Mouse (Mus musculus) myocyte (in vitro differentiated cells): ENCODE measurements around the gene Kif1a. TPM values are rescaled to one million over a fixed set of nuclear protein-coding genes. Genes with fewer than 3 reads are reported as not detected.

Experiments used
- H3K27me3 ChIP-seq: one replicate; pipeline ENCODE4 v1.6.1; 2011; ENCODE audit not compliant: control insufficient read depth, insufficient read depth, insufficient read length
- H3K36me3 ChIP-seq: one replicate; pipeline ENCODE4 v1.6.1; 2011; ENCODE audit not compliant: control insufficient read depth, insufficient read depth
- H3K4me2 ChIP-seq: one replicate; pipeline ENCODE4 v1.6.1; 2011; ENCODE audit warnings: low read depth, control low read depth
- H3K4me3 ChIP-seq: one replicate; pipeline ENCODE4 v1.5.1; 2011; ENCODE audit warnings: mild to moderate bottlenecking, control low read depth, moderate library complexity
- H3K79me2 ChIP-seq: one replicate; pipeline ENCODE4 v1.6.1; 2011; ENCODE audit not compliant: control insufficient read depth, insufficient read depth
- H3ac ChIP-seq: one replicate; pipeline ENCODE4 v1.6.1; 2011; ENCODE audit not compliant: control insufficient read depth, insufficient read length
- CEBPB ChIP-seq: IDR thresholded peaks from 2 replicates; pipeline ENCODE4 v1.6.1; 2011; ENCODE audit warnings: mild to moderate bottlenecking, moderate library complexity; ENCODE audit not compliant: poor library complexity, insufficient read depth, severe bottlenecking
- E2F4 ChIP-seq: IDR thresholded peaks from one replicate; pipeline ENCODE4 v1.6.1; 2011; ENCODE audit warnings: mild to moderate bottlenecking, control low read depth, moderate library complexity; ENCODE audit not compliant: insufficient read depth
- MAX ChIP-seq: IDR thresholded peaks from one replicate; pipeline ENCODE4 v1.6.1; 2011; ENCODE audit warnings: low read depth, mild to moderate bottlenecking, control low read depth
- MYOD1 ChIP-seq, 3 experiments: IDR thresholded peaks; one replicate each; pipeline ENCODE4 v1.6.1; 2011; ENCODE audit warnings: control low read depth in 2 of 3, low read depth in 2 of 3, mild to moderate bottlenecking in 2 of 3, moderate library complexity in 1 of 3; ENCODE audit not compliant: insufficient read length in 2 of 3, control insufficient read depth in 1 of 3
- MYOG ChIP-seq, 3 experiments: IDR thresholded peaks; one replicate each; pipeline ENCODE4 v1.6.1; 2011; ENCODE audit warnings: control low read depth in 2 of 3, low read depth in 2 of 3, mild to moderate bottlenecking in 2 of 3; ENCODE audit not compliant: insufficient read length in 2 of 3, control insufficient read depth in 1 of 3, insufficient read depth in 1 of 3
- POLR2A ChIP-seq: IDR thresholded peaks from one replicate; pipeline ENCODE4 v1.6.1; 2011; ENCODE audit warnings: low read depth, mild to moderate bottlenecking, control low read depth, moderate library complexity; ENCODE audit not compliant: insufficient read length
- POLR2AphosphoS2 ChIP-seq: IDR thresholded peaks from one replicate; pipeline ENCODE4 v1.6.1; 2011; ENCODE audit warnings: low read depth, control low read depth; ENCODE audit not compliant: insufficient read length
- REST ChIP-seq: IDR thresholded peaks from one replicate; pipeline ENCODE4 v1.6.1; 2011; ENCODE audit warnings: mild to moderate bottlenecking, control low read depth, moderate library complexity; ENCODE audit not compliant: insufficient read depth, insufficient read length
- SRF ChIP-seq: IDR thresholded peaks from one replicate; pipeline ENCODE4 v1.6.1; 2011; ENCODE audit warnings: low read depth; ENCODE audit not compliant: control insufficient read depth, insufficient read length
- TCF12 ChIP-seq: IDR thresholded peaks from one replicate; pipeline ENCODE4 v1.6.1; 2011; ENCODE audit warnings: mild to moderate bottlenecking, control low read depth; ENCODE audit not compliant: poor library complexity, insufficient read depth, severe bottlenecking
- TCF3 ChIP-seq: IDR thresholded peaks from one replicate; pipeline ENCODE4 v1.6.1; 2011; ENCODE audit warnings: low read depth, control low read depth; ENCODE audit not compliant: insufficient read length
- USF1 ChIP-seq: IDR thresholded peaks from one replicate; pipeline ENCODE4 v1.6.1; 2011; ENCODE audit warnings: low read depth, mild to moderate bottlenecking, control low read depth, moderate library complexity
- polyA plus RNA-seq: library from polyadenylated mRNA; unstranded; fragments of >200 nt; fragmentation: generic; extraction: Trizol; gene quantifications from one replicate; pipeline ENCODE4 v1.2.1, GENCODE M21; 2012; ENCODE audit warnings: missing spikeins

Gene Kif1a
- polyA plus RNA-seq, 1 experiment = 0.95 TPM

DNA sequence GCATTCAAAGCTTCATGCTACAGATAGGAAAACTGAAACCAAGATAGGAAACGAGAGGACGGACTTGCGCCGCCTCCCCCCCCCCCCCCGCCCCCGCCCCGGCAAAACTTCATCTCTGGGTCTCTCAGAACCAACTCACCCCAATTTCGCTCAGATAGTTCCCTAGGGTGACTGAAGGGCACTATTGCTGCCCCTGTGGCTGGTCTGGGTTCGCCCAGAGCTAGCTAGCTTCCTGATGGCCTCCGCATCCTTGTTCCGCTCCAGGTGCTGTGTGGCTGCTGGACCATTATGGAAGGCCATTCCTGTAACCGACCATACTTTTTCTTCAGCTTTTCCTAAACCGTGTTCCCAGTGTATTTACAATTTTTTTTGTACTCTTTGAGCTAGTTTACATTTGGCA is 13.7 kb upstream of the Kif1a start:
- H3K79me2 ChIP-seq = no peaks in the 10 kb centered on the region
- no peak overlapping the region for H3K4me3 ChIP-seq
- H3ac ChIP-seq = no peak overlapping the region
- no peaks in the 10 kb centered on the region for H3K36me3 ChIP-seq
- no peak for TF ChIP-seq REST
- TF ChIP-seq MYOD1 (IDR thresholded peaks at IDR 0.05; ENCODE audit: control insufficient read depth in 1 of 3, insufficient read length in 2 of 3, low read depth in 2 of 3) = no peak
- no peak for TF ChIP-seq POLR2AphosphoS2
- TF ChIP-seq USF1 = no peak
- no peak for TF ChIP-seq TCF3
- TF ChIP-seq E2F4 = no peak
- no peak for TF ChIP-seq POLR2A
- TF ChIP-seq SRF = no peak
- TF ChIP-seq MYOG (IDR thresholded peaks at IDR 0.05; ENCODE audit: control insufficient read depth in 1 of 3, insufficient read depth in 1 of 3, insufficient read length in 2 of 3, low read depth in 2 of 3) = no peak
- no peak for TF ChIP-seq CEBPB
- no peak for TF ChIP-seq TCF12
- TF ChIP-seq MAX = no peak
- H3K27me3 ChIP-seq = peaks cover 31% of the 10 kb centered on the region
- H3K4me2 ChIP-seq = peak overlapping the region; percentile 50

DNA sequence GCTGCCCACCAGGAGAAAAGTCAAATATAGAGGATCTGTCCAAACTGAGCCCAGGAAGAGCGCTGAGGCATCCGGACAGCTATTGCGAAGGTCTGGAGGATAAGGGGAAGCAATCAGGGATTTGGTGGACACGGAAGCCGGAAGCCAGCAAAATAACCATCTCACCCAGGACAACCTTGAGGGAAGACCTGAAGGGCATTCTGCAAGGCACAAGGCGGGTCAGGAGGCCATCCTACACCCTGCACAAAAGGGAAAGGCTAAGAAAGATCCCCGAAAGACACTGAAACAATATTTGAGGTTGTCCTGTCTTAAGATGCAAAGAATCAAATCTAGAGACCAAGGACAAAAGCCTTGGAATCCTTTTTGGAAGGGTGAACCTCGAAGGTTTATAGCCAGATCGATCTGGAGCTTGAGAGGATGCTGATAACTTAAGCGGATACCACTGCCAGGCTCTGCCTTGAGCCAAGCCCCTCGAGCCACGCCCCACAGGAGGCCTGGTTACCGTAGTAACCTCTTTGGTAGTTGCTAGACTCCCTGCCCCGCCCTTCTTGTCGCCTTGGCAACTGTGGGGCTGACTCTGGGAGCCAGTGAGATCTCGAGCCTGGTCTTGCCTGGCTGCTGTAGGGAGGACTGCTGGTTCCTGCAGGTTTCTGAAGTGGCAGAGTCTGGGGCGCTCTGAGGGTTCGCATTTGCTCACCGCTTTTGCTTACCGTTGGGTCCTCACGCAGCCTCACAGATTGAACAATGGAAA is 13.1 kb upstream of the Kif1a start:
- Histone ChIP-seq H3K79me2 (no peaks in the 10 kb centered on the region), H3K4me3 (no peak overlapping the region), H3K36me3 (no peaks in the 10 kb centered on the region), H3ac (no peak overlapping the region), H3K27me3 (peaks cover 31% of the 10 kb centered on the region), H3K4me2 (peak overlapping the region; percentile 50)
- TF ChIP-seq REST (no peak), MYOG (IDR thresholded peaks at IDR 0.05; ENCODE audit: control insufficient read depth in 1 of 3, insufficient read depth in 1 of 3, insufficient read length in 2 of 3, low read depth in 2 of 3) (no peak), USF1 (no peak), MYOD1 (IDR thresholded peaks at IDR 0.05; ENCODE audit: control insufficient read depth in 1 of 3, insufficient read length in 2 of 3, low read depth in 2 of 3) (no peak)

DNA sequence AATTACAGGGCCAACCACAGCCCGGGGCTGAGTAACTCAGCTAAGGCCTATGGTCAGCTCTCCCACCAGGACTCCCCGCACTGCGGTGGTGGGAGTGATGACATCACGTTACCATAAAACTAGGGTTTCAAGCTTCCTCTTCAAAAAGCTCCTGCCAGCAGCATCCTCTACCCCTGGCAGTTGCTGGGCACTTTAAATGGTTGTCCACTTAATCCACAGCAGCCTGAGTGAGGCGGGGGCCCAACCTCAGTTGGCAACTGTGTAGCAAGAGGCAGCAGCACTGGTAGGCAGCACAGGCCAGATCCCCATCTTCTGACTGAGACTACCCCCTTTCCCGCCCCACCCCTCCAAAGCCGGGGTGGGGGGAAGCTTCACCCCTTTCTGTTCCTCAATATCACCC is 949 bp upstream of the Kif1a start:
- TF ChIP-seq POLR2AphosphoS2 (no peak), CEBPB (no peak), TCF12 (no peak), MYOD1 (IDR thresholded peaks at IDR 0.05; ENCODE audit: control insufficient read depth in 1 of 3, insufficient read length in 2 of 3, low read depth in 2 of 3) (no peak), MAX (no peak)
- no peak overlapping the region for H3K4me2 ChIP-seq
- no peaks in the 10 kb centered on the region for H3K36me3 ChIP-seq
- H3ac ChIP-seq = no peak overlapping the region
- H3K27me3 ChIP-seq = peaks cover 45% of the 10 kb centered on the region
- no peaks in the 10 kb centered on the region for H3K79me2 ChIP-seq
- no peak overlapping the region for H3K4me3 ChIP-seq

DNA sequence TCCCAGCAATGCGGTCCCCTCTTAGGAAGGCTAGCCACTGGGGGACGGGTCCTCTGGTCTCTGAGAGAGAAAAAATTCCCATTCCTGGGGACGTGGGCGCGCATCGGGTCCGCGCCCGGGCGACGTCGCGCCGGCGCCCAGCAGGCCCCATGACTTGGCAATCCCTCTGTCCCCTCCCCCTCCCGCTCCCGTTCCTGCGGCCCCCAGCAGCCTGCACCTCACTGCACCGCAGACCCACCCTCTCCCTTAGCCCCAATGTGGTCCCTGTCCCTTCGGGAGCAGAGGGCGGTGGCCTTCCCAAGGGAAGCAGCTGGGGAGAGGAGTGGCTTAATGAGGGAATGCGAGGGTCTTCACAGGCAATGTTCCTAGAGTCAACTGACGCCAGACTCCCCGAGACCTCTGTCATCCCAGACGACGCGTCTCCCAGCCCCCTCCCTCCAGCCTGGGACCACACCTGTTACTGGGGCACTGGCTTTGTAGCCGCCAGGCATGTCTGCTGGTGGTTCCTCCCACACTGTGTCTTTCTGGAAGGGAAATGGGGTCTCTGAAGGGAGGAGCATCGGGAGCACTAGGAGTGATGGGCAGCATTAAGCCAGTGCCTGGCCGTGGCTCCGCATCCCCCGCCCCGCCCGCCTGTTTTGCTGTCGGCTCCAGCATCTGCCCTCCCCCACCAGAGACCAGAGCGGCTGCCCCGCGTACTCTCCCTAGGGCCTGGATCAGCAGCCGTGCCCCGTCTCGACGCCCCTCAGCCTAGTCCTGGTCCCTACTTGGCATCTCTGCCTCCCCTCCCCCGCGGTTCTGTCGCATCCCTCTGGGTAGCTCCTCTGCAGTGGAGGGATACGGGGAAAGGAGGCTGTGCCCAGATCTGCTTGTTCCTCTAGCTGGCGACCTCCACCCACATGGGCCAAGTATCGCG is 917 bp downstream of the Kif1a start:
- H3K4me3 ChIP-seq = peak overlapping the region; percentile 5
- peak in 2 of 3 experiments; percentile 43 to 44 for TF ChIP-seq MYOD1 (IDR thresholded peaks at IDR 0.05; ENCODE audit: control insufficient read depth in 1 of 3, insufficient read length in 2 of 3, low read depth in 2 of 3)
- TF ChIP-seq MYOG (IDR thresholded peaks at IDR 0.05; ENCODE audit: control insufficient read depth in 1 of 3, insufficient read depth in 1 of 3, insufficient read length in 2 of 3, low read depth in 2 of 3) = peak in 1 of 3 experiments; percentile 21
- no peak for TF ChIP-seq TCF3
- peak overlapping the region; percentile 61 for H3K4me2 ChIP-seq
- no peaks in the 10 kb centered on the region for H3K79me2 ChIP-seq
- no peak overlapping the region for H3ac ChIP-seq
- no peaks in the 10 kb centered on the region for H3K36me3 ChIP-seq
- peaks cover 45% of the 10 kb centered on the region for H3K27me3 ChIP-seq

DNA sequence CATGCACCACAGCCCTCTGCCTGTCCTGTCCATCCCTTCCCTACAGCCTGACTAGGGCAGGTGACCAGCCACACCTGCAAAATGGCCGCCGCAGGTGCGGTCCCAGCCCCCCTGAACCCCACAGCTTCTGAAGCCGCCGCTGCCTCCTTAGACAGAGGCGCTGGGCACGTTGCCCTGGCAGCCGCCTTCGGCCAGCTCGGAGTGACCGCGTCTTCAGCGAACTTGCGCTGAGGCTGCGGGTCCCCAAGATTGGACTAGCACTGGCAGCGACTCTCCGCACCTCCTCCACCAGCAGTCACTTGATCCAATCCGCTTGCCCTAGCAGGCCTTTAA is 1.5 kb downstream of the Kif1a start:
- peaks cover 40% of the 10 kb centered on the region for H3K27me3 ChIP-seq
- H3K36me3 ChIP-seq = no peaks in the 10 kb centered on the region
- H3K4me3 ChIP-seq = no peak overlapping the region
- H3K4me2 ChIP-seq = peak overlapping the region; percentile 61
- no peak for TF ChIP-seq POLR2A
- TF ChIP-seq USF1 = no peak
- no peak for TF ChIP-seq CEBPB
- no peak for TF ChIP-seq POLR2AphosphoS2
- no peak for TF ChIP-seq SRF
- no peak for TF ChIP-seq TCF3
- TF ChIP-seq TCF12 = no peak
- TF ChIP-seq MAX = no peak
- no peak for TF ChIP-seq E2F4
- no peak for TF ChIP-seq MYOG (IDR thresholded peaks at IDR 0.05; ENCODE audit: control insufficient read depth in 1 of 3, insufficient read depth in 1 of 3, insufficient read length in 2 of 3, low read depth in 2 of 3)
- no peak for TF ChIP-seq REST
- no peak for TF ChIP-seq MYOD1 (IDR thresholded peaks at IDR 0.05; ENCODE audit: control insufficient read depth in 1 of 3, insufficient read length in 2 of 3, low read depth in 2 of 3)
- no peak overlapping the region for H3ac ChIP-seq
- H3K79me2 ChIP-seq = no peaks in the 10 kb centered on the region
